Mouse (Mus musculus): ENCODE measurements around the gene Cpxm1. TPM values are rescaled to one million over a fixed set of nuclear protein-coding genes. Genes with fewer than 3 reads are reported as not detected.

Gene Cpxm1
- polyA plus RNA-seq, 1 experiment from 2014 or later = 26.3 TPM

DNA sequence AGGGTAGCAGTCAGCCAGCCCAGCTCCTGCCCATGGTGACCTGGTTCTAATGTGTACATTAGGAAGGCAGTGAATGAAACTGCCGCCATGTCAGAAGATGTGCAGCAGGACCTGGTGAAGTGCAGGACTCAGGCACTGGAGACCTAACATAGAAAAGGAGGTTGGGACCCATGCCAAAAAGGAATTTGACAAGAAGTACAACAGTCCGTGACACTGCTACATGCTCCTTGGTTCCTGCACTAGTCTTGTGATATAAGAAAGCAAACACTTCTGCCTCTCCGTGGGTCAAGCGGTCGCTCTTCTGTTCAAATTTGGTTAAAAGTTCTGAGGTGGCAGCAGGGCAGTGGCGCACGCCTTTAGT is 56.2 kb downstream of the Cpxm1 start:
- H3K9ac ChIP-seq (ENCODE audit: low read depth, low read length) = no peak overlapping the region
- H3K27ac ChIP-seq (ENCODE audit: low read depth, low read length) = no peak overlapping the region
- no peaks in the 10 kb centered on the region for H3K4me1 ChIP-seq (replicated peaks; ENCODE audit: control insufficient read depth, insufficient read depth, low read length)
- H3K4me3 ChIP-seq (ENCODE audit: low read depth, low read length) = no peak overlapping the region
- ATAC-seq (replicated peaks; ENCODE audit: low FRiP score) = no peak
- no peaks in the 10 kb centered on the region for H3K36me3 ChIP-seq (ENCODE audit: control insufficient read depth, insufficient read depth, low read length)
- no peak for DNase-seq (ENCODE audit: low spot score)
- WGBS = 81% methylated on average over 7 of the region's 7 CpGs
- no peaks in the 10 kb centered on the region for H3K27me3 ChIP-seq (replicated peaks; ENCODE audit: control insufficient read depth, insufficient read depth, low read length)
- H3K4me2 ChIP-seq = no peak overlapping the region
- H3K9me3 ChIP-seq (ENCODE audit: control insufficient read depth, low read length) = no peaks in the 10 kb centered on the region

Other genes with a start within 250 kb of the Cpxm1 start
- gene Snrpb, start 218.2 kb downstream of the Cpxm1 start, polyA plus RNA-seq (2014; fragmentation: Nextera tagmentation; extraction: Ambion mirVana) = 633 and 668 TPM in 2 replicates
- gene Tmc2, start 202.4 kb downstream of the Cpxm1 start, polyA plus RNA-seq (2014; fragmentation: Nextera tagmentation; extraction: Ambion mirVana) = 0.09 and 0.11 TPM in 2 replicates
- gene Nop56, start 123.1 kb downstream of the Cpxm1 start, polyA plus RNA-seq (2014; fragmentation: Nextera tagmentation; extraction: Ambion mirVana) = 516 and 536 TPM in 2 replicates
- gene Idh3b, start 113.0 kb downstream of the Cpxm1 start, polyA plus RNA-seq (2014; fragmentation: Nextera tagmentation; extraction: Ambion mirVana) = 184 and 188 TPM in 2 replicates
- 0.78 and 0.81 TPM in 2 replicates for gene Ebf4, start 102.4 kb downstream of the Cpxm1 start, polyA plus RNA-seq (2014; fragmentation: Nextera tagmentation; extraction: Ambion mirVana)
- gene Gm28372, start 7.7 kb upstream of the Cpxm1 start, polyA plus RNA-seq (2014; fragmentation: Nextera tagmentation; extraction: Ambion mirVana) = not detected in 2 replicates
- gene 1700020A23Rik, start 7.7 kb upstream of the Cpxm1 start, polyA plus RNA-seq (2014; fragmentation: Nextera tagmentation; extraction: Ambion mirVana) = not detected in 2 replicates
- not detected in 2 replicates for gene Tmem239, start 8.9 kb upstream of the Cpxm1 start, polyA plus RNA-seq (2014; fragmentation: Nextera tagmentation; extraction: Ambion mirVana)
- gene Vps16, start 26.8 kb upstream of the Cpxm1 start, polyA plus RNA-seq (2014; fragmentation: Nextera tagmentation; extraction: Ambion mirVana) = 69.6 and 80.5 TPM in 2 replicates
- 7.6 and 7.8 TPM in 2 replicates for gene Pced1a, start 27.1 kb upstream of the Cpxm1 start, polyA plus RNA-seq (2014; fragmentation: Nextera tagmentation; extraction: Ambion mirVana)
- gene Ptpra, start 52.7 kb upstream of the Cpxm1 start, polyA plus RNA-seq (2014; fragmentation: Nextera tagmentation; extraction: Ambion mirVana) = 66.2 and 69.7 TPM in 2 replicates
- 119 and 122 TPM in 2 replicates for gene Mrps26, start 166.2 kb upstream of the Cpxm1 start, polyA plus RNA-seq (2014; fragmentation: Nextera tagmentation; extraction: Ambion mirVana)
- not detected in 2 replicates for gene Oxt, start 178.6 kb upstream of the Cpxm1 start, polyA plus RNA-seq (2014; fragmentation: Nextera tagmentation; extraction: Ambion mirVana)
- not detected in 2 replicates for gene Avp, start 185.0 kb upstream of the Cpxm1 start, polyA plus RNA-seq (2014; fragmentation: Nextera tagmentation; extraction: Ambion mirVana)
- 26.3 and 30.8 TPM in 2 replicates for gene Fastkd5, start 232.5 kb upstream of the Cpxm1 start, polyA plus RNA-seq (2014; fragmentation: Nextera tagmentation; extraction: Ambion mirVana)
- gene Ubox5, start 232.5 kb upstream of the Cpxm1 start, polyA plus RNA-seq (2014; fragmentation: Nextera tagmentation; extraction: Ambion mirVana) = 14.4 and 14.8 TPM in 2 replicates
- 0.36 and 0.38 TPM in 2 replicates for gene Lzts3, start 245.2 kb upstream of the Cpxm1 start, polyA plus RNA-seq (2014; fragmentation: Nextera tagmentation; extraction: Ambion mirVana)

Measured in liver, embryonic 11.5 days (tissue).